Mouse (Mus musculus) CD4-positive, CD25-positive, alpha-beta regulatory T cell, adult 2 months (primary cell): ENCODE data around the gene St3gal6.
A peak's percentile ranks its signal among the peaks of the same experiment; 100 is the strongest.
"Not testable (repeated sequence)": the region's sequence is repeated elsewhere in the genome, so short reads cannot be mapped to it uniquely, and the experiment has no call there.

Experiments
- DNase-seq: peaks from one replicate; pipeline ENCODE4 v3.0.0-alpha.2; 2012; ENCODE audit warnings: low read depth, low spot score

The St3gal6 gene

DNA sequence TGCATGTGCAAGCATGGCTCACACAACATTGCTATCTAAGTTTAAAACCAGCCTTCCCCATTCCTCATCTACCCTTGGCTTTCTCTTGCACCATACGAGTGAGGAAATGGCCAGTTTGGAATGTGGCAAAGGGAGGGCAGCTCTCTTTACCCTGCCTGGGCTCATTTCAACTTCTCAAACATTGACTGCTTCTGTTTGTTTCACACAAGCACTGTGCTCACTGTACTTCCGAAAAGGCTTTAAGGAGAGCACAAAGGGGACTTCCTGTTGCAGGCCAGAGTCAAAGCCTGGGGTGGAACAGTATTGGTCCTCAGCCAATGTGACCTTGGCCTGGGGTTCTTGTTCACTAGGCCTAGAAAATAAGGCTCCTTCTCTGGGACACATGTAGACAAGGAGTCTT is 47.7 kb downstream of the St3gal6 start:
- no peak for DNase-seq

DNA sequence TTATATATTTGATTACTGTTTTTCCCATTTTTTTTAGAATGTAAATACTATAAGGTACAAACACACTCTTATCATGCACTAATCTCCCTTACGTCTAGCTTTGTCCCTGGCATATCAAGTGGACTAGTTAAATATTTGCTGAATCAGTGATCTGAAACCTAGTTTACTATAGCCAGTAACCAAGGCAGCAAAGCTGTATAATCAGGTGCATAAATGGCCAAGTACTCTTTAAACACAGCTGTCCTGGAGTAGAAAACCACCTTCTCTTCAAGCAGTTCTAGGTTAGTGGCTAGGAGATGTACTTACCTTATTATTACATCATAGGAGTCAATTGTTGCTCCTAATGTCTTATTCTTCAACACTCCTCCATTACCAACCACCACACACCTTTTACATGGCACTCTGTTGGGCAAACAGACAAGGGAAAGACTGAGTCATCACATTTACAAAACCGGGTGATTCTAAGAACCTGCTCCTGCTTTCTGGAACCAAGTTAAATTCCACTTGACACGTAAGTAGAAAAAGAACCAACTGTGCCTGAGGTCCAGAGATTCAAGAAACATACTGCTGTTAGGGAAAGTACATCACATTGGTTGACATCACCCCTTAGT is 48.4 kb downstream of the St3gal6 start:
- no peak for DNase-seq

DNA sequence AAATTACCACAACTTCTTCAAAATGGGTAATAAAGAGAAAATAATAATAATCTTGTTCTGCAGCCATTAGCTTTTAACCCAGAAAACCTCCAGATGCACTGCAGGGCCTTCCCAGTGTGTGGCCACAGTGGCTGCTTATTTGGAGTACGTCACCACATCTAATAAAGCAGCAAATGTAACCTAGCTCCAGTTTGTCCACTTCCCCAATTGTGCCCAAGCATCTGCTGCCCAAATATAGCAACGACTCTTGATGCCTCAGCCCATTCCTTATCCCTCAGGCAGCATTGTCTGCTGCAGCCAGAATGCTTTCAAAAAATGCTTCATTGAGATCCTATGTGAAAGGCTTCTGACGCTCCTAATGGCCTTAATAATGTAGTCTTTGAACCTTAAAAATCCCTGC is 49.2 kb downstream of the St3gal6 start:
- DNase-seq, result no peak

DNA sequence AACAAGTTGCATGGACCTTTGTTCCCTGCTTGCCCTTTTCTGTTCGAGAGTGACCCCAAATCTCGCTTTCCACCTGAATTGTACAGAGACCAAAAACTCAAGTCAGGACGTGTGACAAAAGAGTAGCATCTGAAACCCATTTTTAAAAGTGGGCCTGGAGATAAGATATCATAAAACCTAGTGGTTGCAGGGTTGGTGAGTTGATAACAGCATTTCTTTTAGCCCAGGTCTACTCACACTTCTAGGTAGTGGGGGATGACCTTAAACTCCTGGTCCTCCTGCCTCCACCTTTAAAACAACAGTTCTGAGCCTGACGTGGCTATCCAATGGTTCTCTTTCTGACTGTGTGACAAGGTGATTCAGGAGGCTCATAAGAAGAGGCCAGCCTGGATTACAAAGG is 53.2 kb downstream of the St3gal6 start:
- DNase-seq, result no peak

DNA sequence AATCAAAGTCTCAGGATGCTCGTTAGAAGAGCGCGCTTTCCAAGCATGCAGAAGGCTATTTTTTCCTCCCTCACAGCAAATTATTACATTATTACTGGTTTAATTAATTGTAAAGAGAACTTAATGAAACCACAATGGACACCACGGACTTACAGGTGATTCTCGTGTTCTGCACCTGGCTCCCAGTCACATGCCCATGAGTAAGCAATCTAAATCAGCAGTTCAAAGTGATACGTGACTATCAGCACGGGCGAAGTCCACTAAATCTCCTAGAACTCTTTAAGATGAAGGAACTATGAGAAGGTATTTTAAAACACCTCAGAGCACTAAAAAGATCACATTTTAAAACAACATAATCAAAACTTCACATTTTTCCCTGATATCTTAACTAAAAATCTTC is 54.0 kb downstream of the St3gal6 start:
- DNase-seq, result no peak

DNA sequence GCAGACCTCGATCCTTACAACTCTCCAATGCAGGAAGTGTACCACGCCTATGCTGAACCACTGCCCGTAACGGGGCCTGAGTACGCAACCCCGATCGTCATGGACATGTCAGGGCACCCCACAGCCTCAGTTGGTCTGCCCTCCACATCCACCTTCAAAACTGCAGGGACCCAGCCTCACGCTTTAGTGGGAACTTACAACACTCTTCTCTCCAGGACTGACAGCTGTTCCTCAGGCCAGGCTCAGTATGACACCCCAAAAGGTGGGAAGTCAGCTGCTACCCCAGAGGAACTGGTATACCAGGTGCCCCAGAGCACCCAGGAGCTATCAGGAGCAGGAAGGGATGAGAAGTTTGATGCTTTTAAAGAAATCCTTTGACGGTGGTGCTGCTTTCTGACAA is 58.6 kb downstream of the St3gal6 start:
- no peak for DNase-seq

DNA sequence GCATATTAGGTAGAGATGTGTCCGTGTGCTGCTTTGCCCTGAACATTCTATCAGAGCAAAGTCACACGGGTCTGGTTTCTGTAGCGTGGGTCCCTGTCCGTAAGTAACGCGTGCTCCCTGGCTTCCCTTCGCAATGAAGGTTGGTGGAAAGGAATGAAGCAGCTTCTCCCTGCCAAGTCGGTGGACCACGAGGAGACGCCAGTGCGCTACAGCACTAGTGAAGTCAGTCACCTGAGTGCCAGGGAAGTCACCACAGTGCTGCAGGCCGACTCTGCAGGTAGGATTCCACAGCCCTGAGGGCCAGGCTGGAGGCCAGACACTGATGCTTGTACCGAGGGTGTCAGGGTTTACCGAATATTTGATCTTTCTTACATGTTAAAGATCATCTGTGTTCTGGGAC is 60.0 kb downstream of the St3gal6 start:
- DNase-seq, result no peak

DNA sequence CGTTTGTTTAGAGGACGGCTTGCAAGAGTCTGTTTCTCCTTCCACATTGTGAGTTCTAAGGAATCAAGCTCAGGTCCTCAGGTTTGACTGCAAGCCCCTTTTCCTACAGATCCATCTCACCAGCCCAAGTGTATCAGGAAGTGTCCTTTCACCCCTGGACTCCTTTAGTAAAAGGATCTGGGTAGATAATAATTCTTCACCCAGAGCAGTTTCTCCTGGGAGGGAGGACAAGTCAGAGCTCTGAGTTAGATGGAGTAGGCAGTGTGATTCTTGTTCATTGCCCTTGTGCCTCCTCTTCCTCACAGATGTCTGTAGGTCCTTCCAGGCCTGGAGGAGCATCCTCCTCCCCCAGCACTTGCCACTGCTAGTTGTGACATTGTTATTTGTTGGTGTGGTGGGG is 61.5 kb downstream of the St3gal6 start:
- DNase-seq, result no peak

DNA sequence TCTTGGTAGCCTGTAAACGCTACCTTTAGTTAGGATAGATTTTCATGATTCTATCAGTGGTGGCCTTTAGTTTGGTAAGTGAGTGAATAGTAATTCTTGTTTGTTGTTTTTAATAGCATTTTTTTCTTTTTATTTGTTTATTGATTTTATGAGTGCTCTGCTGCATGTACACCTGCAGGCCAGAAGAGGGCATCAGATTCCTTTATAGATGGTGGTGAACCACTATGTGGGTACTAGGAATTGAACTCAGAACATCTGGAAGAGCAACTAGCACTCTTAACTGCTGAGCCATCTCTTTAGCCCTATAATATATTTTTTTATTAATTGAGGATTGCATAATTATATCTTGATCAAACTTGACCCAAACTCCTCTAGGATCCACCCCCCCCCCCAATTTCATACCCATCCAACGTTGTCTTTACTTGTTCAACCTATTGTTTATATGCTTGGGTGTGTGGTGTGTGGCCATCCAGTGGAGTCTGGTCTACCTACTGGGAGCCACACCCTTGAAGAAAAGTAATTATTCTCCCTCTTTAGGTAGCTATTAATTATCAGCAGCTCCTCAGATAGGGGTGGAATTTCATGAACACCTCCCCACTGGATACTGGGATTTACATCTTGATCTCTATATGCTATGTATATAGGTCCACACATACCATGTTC is 62.1 kb downstream of the St3gal6 start:
- DNase-seq, result peak; percentile 44

DNA sequence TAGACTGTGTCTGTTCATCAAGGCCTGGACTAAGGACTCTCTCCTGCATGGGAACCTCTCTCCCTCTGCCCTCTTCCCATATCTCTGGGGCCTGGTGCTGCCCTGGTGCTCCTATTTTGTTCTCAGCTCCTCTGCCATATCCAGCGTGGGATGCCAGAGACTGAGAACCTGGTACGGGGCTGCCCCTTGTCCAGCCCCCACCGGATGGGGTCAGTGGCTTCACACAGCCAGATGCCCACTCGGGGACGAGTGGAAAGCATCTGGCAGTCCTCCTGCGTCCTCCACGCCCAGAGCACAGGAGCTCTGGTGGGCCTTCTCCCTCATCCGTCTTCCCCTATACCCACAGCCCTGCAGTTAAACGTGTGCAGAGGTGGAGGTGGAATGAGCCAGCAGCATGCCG is 63.7 kb downstream of the St3gal6 start:
- no peak for DNase-seq

DNA sequence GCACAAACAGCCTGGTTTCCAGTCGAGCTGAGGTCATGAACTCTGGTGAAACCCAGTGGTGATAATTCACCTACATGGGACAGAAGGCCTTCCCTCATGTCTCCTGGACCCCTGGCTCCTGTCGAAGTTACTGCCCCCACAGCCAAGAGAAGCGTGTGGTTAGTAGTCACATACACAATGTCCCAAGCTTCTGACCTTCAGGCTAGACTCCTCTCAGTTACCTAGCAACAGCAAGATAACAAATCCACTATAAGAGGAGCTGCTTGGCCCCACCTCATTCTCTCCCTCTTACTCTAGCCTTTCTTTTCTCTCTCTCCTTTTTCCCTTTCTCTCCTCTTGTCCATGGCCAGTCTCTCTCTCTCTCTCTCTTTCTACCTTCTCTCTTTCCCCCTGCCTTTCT is 64.1 kb downstream of the St3gal6 start:
- not testable (repeated sequence) for DNase-seq

DNA sequence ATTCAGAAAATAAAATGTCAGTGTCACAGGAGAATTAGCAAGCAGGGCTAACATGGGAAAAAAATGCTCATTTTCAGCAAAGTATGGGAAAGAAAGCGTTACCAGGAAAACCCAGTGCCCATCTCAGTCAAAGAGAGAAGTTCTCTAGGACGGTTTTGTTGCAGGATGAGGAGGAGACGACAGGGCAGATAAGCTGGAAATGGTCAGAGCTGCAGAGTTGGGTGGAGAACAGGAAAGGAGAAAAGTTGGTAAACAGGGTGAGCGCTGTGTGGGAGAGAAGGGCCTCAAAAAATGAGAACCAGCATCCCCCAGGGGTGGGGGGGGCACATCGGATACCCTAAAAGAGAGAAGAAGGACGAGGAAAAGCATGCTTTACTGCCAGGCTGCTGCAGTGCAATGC is 67.1 kb downstream of the St3gal6 start:
- no peak for DNase-seq

DNA sequence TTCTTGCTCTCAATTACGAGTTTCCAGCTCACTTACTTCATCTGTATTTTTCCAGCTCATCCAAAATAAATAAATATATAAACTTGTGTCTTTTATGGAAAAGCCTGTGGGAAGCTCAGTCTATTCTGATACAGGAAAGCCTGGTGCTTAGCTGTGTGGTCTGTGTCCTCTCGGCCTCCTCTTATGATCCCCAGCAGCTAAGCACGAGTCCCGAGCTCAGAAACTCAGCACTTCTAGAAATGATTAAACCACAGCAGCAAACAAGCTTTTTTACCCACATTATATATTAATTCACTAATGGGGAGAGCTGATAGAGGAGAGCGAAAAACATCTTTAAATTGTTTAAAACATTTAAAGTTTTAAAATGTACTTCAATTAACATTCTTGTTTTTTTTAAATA is 67.6 kb downstream of the St3gal6 start:
- no peak for DNase-seq

DNA sequence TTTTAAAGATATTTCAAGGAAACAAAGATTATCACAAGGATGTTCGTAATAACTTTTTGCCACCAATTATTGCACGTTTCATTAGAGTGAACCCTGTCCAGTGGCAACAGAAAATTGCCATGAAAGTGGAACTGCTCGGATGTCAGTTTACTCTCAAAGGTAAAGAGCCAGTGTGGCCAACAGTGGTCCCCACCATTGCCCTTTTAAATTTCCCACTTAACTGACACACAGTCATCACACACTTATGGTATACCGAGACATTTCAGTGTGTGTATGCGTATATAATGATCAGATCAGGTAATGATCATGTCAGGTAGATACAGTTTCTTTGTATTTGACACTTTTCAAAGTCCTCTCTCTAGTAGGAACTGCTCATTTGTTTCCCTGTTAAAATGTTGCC is 68.9 kb downstream of the St3gal6 start:
- DNase-seq, result no peak

DNA sequence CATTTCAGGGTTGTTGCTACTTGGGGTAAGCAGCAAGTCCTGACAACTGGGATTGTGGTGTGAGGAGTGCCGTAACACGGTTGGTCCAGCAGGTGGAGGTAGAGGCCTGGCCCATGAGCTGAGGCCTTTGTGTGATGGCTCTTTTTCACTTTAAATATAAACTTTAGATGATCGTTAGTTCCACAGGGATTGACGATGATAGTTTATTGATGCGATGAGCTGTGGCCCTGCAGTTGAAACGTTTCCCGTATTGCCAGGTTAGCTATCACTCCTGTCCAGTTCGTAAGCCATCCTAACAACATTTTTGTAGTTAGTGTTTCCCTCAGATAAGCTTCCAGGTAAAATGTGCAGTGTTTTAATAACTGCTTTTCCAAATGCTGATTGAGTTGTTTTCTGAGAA is 69.4 kb downstream of the St3gal6 start:
- peak; percentile 78 for DNase-seq

DNA sequence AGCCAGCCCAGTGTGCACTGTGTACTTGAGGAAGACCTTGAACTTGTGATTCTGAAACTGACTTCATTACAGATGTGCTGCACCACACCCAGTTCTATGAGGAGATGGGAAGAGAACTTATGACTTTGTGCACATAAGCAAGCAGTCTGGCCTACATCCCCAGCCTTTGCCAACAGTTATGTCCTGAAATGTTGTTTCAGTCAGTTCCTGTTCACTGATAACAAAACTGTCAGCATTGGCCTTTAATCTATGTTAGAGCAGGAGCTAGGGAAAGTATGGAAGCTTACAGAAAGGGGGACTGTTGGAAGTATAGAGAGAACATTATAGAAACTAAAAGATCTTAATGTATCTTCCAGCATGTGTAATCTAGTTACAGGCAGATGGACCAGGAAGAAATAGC is 70.2 kb downstream of the St3gal6 start:
- no peak for DNase-seq

DNA sequence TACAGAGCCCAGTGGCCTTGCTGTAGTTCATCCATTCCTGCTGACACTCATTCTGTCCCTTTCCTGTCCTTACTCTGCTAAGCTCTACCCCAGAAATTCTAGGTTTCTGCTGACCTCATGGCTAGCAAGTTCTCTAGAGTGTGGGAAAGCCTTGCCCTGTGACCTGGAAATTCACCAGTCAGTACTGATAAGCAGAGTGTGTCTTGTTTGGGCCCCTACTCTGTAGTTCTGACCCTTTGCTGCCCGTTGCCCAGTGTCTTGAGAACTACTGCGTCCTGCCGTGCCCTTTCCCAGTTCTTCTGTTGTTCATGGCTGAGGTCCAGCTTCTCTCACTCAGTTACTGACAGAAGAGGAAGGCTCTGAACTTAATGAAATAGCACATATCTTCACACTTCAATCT is 70.9 kb downstream of the St3gal6 start:
- DNase-seq, result no peak

DNA sequence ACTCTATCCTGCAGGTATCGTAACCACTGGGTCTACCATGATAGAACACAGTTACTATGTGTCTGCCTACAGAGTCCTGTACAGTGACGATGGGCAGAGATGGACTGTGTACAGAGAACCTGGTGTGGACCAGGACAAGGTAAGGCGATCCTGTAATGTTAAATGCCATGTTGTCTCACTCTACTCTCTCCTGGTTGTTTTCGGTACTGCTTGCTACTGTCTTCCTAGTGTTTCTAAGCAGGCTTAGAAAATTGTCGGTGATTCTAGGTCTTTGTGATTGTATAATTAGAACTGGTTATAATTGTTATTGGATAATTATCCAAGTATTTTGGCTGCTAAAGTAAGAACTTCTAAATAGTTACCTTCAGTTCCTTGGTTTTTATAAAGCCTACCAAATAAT is 72.4 kb downstream of the St3gal6 start:
- DNase-seq, result no peak

DNA sequence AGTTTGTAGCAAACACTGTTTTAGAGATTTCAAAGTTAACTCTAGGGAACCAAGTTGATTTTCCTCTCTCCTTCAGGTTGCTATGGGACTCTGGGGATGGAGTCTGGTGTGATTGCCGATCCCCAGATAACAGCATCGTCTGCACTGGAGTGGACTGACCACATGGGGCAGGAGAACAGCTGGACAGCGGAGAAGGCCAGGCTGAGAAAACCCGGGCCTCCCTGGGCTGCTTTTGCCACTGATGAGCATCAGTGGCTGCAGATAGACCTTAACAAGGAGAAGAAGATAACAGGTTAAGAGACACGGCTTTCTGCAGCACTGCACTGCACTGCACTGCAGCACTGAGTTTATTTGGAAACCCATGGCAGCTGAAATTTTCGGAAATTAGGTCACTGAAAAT is 73.4 kb downstream of the St3gal6 start:
- no peak for DNase-seq

DNA sequence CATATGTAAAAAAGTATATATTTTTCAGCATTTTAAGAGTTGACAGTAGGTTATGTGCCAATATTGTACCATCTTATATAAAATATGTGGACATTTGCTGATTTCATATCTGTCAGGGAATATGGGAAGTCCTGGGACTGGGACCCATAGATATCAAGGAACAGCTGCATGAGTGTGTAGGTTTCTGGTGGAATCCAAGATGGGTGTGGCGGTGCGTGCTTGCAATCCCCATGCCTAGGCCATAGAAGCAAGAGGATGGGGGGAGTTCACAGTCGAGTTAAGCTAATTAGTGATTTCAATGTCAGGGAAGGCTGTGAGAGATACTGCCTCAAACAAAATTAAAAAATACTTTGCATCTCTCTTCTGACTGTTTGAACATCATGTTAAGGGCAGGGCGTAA is 75.0 kb downstream of the St3gal6 start:
- DNase-seq, result no peak

DNA sequence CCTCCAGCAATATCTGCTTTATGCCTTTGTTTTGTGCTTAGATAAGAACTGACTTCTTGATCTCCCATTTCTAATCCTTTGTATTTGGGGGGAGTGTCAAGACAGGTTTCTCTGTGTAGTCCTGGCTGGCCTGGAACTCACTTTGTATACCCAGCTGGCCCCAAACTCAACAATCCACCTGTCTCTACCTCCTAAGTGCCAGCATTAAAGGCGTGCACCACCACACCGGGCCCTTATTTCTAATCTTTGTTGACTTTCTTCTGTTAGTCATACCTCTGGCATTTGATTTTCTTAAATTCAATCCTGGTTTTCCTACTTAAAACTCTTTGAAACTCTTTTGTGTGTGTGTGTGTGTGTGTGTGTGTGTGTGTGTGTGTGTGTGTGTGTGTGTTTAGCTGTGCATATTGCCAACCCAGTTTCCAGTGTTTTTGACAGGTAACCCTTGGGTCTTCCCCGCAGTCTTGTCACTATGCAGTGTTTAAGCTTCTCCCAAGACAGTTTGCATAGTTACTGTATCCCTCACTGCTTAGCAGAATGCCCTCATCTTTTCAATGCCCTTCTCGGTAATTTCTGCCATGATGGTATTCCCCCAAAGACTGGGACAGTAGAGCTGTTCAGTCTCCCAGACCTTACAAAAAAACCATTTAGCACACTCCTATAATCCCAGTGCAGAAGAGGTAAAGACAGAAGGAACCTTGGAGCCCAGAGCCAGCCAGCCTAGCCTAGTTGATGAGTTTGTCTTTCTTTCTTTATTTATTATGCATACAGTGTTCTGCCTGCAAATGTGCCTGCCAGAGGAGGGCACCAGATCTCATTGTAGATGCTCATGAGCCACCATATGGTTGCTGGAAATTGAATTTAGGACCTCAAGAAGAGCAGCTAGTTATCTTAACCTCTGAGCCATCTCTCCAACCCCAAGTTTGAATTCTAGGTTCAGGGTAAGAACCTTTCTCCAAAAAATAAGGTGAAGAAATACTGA is 77.5 kb downstream of the St3gal6 start:
- no peak for DNase-seq

DNA sequence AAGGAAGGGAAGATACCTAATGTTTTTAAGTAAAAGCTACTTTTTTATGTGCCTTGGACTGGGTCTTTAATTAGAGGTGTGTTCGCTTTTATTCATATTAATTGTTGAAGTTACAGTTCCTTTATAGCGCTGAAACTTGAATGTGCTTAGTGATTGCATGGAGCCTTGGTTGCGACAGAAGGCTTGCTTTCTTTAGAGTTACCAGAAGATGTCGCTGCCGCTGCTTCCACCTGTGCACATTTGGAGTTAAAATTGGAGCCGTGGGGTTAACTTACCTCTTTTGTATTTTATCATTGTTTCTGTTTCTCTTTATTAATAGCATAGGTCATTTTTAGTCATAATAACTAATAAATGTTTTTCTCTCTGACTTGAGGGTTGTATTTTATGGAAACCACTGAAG is 79.3 kb downstream of the St3gal6 start:
- DNase-seq, result peak; percentile 33

DNA sequence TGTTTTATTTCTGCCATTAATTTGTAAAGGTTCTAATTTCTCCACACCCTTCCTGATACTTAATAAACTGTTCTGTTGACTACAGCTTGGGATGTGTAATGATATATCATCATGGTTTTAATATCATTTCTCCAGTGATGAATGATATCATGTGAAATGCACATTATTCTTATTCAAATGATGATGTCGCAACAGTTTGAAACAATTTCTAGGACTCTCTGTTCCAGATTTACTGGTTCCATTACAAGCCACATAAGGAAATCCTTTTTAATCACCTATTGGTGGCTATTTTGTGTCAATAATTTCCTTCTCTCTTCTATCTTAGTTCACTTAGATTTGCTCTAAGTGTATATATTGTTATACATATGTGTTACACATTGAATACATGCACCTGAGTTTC is 91.7 kb downstream of the St3gal6 start:
- DNase-seq, result no peak
